8 mouse cellular contexts compared by ENCODE assay signal in the genomic region with DNA sequence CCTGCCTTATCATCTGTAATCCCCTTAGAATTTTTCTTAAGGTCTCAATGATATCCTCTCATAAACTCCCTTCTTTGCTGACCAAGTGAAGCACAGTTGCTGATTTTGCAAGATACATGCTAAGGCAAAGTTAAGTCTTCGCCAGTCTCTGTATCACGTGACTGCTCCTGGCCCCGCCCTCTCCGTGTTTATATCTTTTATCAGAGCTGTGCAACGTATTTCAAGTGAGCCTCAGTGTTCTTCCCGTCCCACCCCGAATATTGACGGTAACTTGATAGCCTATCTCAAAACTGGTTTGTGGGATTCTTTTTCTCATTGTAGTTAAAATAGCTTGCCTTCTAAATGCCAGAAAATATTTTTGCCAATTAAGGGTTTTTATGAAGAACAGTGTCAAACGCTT. TPM values are rescaled to one million over a fixed set of nuclear protein-coding genes. Genes with fewer than 3 reads are reported as not detected.
A peak's percentile ranks its signal among the peaks of the same experiment; 100 is the strongest.
DNase-seq lines count a peak whose midpoint lies in the region; ATAC-seq and TF ChIP-seq lines count a peak whose summit lies in the region.

No protein-coding gene starts in this region.

- H3K4me1 ChIP-seq in MEL (ENCODE audit: control insufficient read depth in 1 of 2, insufficient read depth in 2 of 2, low read length in 2 of 2): peaks cover 2 to 14% of the 10 kb centered on the region in 2 experiments; a peak in 3 of 4 replicates
- peaks cover 4% of the 10 kb centered on the region; the same call in 1 of the 2 replicates for H3K4me1 ChIP-seq in forebrain, embryonic 16.5 days (replicated peaks; ENCODE audit: control insufficient read depth, insufficient read depth, low read length)
- peaks cover 17% of the 10 kb centered on the region for H3K4me1 ChIP-seq in hindbrain, embryonic 15.5 days (replicated peaks)
- H3K4me1 ChIP-seq in liver, embryonic 11.5 days (replicated peaks; ENCODE audit: control insufficient read depth, insufficient read depth, low read length): no peaks in the 10 kb centered on the region

- ATAC-seq in forebrain, embryonic 16.5 days: peak; percentile 57; the same call in 1 of the 2 replicates
- no peak for ATAC-seq in hindbrain, embryonic 15.5 days (ENCODE audit: low FRiP score, low read depth)
- peak; percentile 71; the same call in 1 of the 2 replicates for ATAC-seq in liver, embryonic 11.5 days (replicated peaks; ENCODE audit: low FRiP score)

- TF ChIP-seq CTCF in MEL (IDR thresholded peaks at IDR 0.05 in 2 of 3, conservative IDR thresholded peaks at IDR 0.05 in 1 of 3; ENCODE audit: control insufficient read depth in 1 of 3, insufficient read depth in 1 of 3, low read depth in 2 of 3, low read length in 3 of 3, poor library complexity in 1 of 3, severe bottlenecking in 1 of 3): no peak

- peak; percentile 47 to 64; a peak in 3 of 4 replicates for TF ChIP-seq EP300 in MEL (IDR thresholded peaks at IDR 0.05; ENCODE audit: low read depth in 1 of 2, low read length in 2 of 2)

- no peak for TF ChIP-seq POLR2A in MEL (IDR thresholded peaks at IDR 0.05; ENCODE audit: control insufficient read depth in 1 of 2, insufficient read depth in 1 of 2, low read depth in 1 of 2, low read length in 2 of 2, poor library complexity in 1 of 2)

- peak overlapping the region; percentile 26 to 33 for H3K4me3 ChIP-seq in MEL (ENCODE audit: control insufficient read depth in 1 of 2, insufficient read depth in 1 of 2, low read depth in 2 of 2, low read length in 2 of 2)
- H3K4me3 ChIP-seq in forebrain, embryonic 16.5 days (replicated peaks; ENCODE audit: low read length): peak overlapping the region; percentile 4; the same call in 1 of the 2 replicates
- H3K4me3 ChIP-seq in hindbrain, embryonic 15.5 days: peak overlapping the region; percentile 17; the same call in 1 of the 2 replicates
- no peak overlapping the region for H3K4me3 ChIP-seq in liver, embryonic 11.5 days (ENCODE audit: low read depth, low read length)

- H3K36me3 ChIP-seq in MEL (ENCODE audit: control insufficient read depth in 1 of 2, insufficient read depth in 2 of 2, low read length in 2 of 2): peaks cover 0 to 4% of the 10 kb centered on the region in 2 experiments; a peak in 1 of 4 replicates
- no peaks in the 10 kb centered on the region for H3K36me3 ChIP-seq in forebrain, embryonic 16.5 days (ENCODE audit: control insufficient read depth, insufficient read depth)
- no peaks in the 10 kb centered on the region for H3K36me3 ChIP-seq in hindbrain, embryonic 15.5 days
- H3K36me3 ChIP-seq in liver, embryonic 11.5 days (ENCODE audit: control insufficient read depth, insufficient read depth, low read length): no peaks in the 10 kb centered on the region

- DNase-seq in 3T3-L1 (ENCODE audit: low read depth, low spot score) (peak; percentile 55), MEL (ENCODE audit: low read depth, low spot score) (peak; percentile 86)
- no peak for DNase-seq in liver, embryonic 11.5 days (ENCODE audit: low spot score)
- DNase-seq in ovary, postnatal 14 days (ENCODE audit: low spot score): peak; percentile 33
- DNase-seq in cerebellum, adult 11 months: no peak
- DNase-seq in layer of hippocampus, postnatal 36 days: no peak

- no peak for TF ChIP-seq RAD21 in MEL (IDR thresholded peaks at IDR 0.05; ENCODE audit: low read depth, low read length)

- peak overlapping the region; percentile 43 for H3K4me2 ChIP-seq in forebrain, embryonic 16.5 days (ENCODE audit: low read length)
- H3K4me2 ChIP-seq in hindbrain, embryonic 15.5 days: peak overlapping the region; percentile 47
- H3K4me2 ChIP-seq in liver, embryonic 11.5 days: peak overlapping the region; percentile 49

- H3K27ac ChIP-seq in MEL (ENCODE audit: control insufficient read depth, low read depth, low read length): peak overlapping the region; percentile 30
- no peak overlapping the region for H3K27ac ChIP-seq in forebrain, embryonic 16.5 days (ENCODE audit: low read length)
- H3K27ac ChIP-seq in hindbrain, embryonic 15.5 days (replicated peaks): no peak overlapping the region
- no peak overlapping the region; the same call in 1 of the 2 replicates for H3K27ac ChIP-seq in liver, embryonic 11.5 days (ENCODE audit: low read depth, low read length)

- H3K79me2 ChIP-seq in MEL (ENCODE audit: control insufficient read depth, insufficient read depth, low read length, poor library complexity): no peaks in the 10 kb centered on the region

- 56% methylated on average over 9 of the region's 9 CpGs for WGBS in forebrain, embryonic 16.5 days
- 72% methylated on average over 9 of the region's 9 CpGs for WGBS in hindbrain, embryonic 15.5 days
- WGBS in liver, embryonic 11.5 days: 34% methylated on average over 9 of the region's 9 CpGs

- no peaks in the 10 kb centered on the region; a peak in 2 of 4 replicates for H3K27me3 ChIP-seq in MEL (ENCODE audit: control insufficient read depth in 1 of 2, insufficient read depth in 2 of 2, low read length in 2 of 2)
- H3K27me3 ChIP-seq in forebrain, embryonic 16.5 days (replicated peaks; ENCODE audit: control insufficient read depth, insufficient read depth, low read length): no peaks in the 10 kb centered on the region
- no peaks in the 10 kb centered on the region for H3K27me3 ChIP-seq in hindbrain, embryonic 15.5 days
- H3K27me3 ChIP-seq in liver, embryonic 11.5 days (replicated peaks; ENCODE audit: control insufficient read depth, insufficient read depth, low read length): no peaks in the 10 kb centered on the region

- H3K9ac ChIP-seq in MEL (ENCODE audit: control insufficient read depth, low read depth, low read length, poor library complexity, severe bottlenecking): peak overlapping the region; percentile 45
- no peak overlapping the region for H3K9ac ChIP-seq in forebrain, embryonic 16.5 days (replicated peaks; ENCODE audit: low read depth, low read length)
- H3K9ac ChIP-seq in hindbrain, embryonic 15.5 days: no peak overlapping the region; the same call in 1 of the 2 replicates
- no peak overlapping the region for H3K9ac ChIP-seq in liver, embryonic 11.5 days (ENCODE audit: low read depth, low read length)

- no peaks in the 10 kb centered on the region for H3K9me3 ChIP-seq in MEL (replicated peaks; ENCODE audit: insufficient read depth, low read length)
- no peaks in the 10 kb centered on the region for H3K9me3 ChIP-seq in forebrain, embryonic 16.5 days (ENCODE audit: control insufficient read depth, low read length)
- H3K9me3 ChIP-seq in hindbrain, embryonic 15.5 days: no peaks in the 10 kb centered on the region
- H3K9me3 ChIP-seq in liver, embryonic 11.5 days (ENCODE audit: control insufficient read depth, low read length): no peaks in the 10 kb centered on the region

TF ChIP-seq in MEL, 35 proteins besides CTCF, POLR2A, EP300 and RAD21 (continues in another document):
- TF ChIP-seq USF1 (IDR thresholded peaks at IDR 0.05; ENCODE audit: low read depth, low read length): peak; percentile 97
- TF ChIP-seq CHD2 (IDR thresholded peaks at IDR 0.05; ENCODE audit: low read length): no peak
- TF ChIP-seq BHLHE40 (IDR thresholded peaks at IDR 0.05; ENCODE audit: borderline replicate concordance, low read depth, low read length): peak; percentile 81
- no peak for TF ChIP-seq MYB (IDR thresholded peaks at IDR 0.05; ENCODE audit: low read depth, low read length)
- TF ChIP-seq GATA1 (IDR thresholded peaks at IDR 0.05; ENCODE audit: low read depth, low read length): peak; percentile 77
- TF ChIP-seq SIN3A (IDR thresholded peaks at IDR 0.05; ENCODE audit: low read length): peak; percentile 54; the same call in 1 of the 2 replicates
- TF ChIP-seq POLR2AphosphoS5 (IDR thresholded peaks at IDR 0.05; ENCODE audit: borderline replicate concordance, low read depth, low read length): no peak
- TF ChIP-seq ETS1 (IDR thresholded peaks at IDR 0.05; ENCODE audit: low read depth, low read length): peak; percentile 59
- peak; percentile 45; the same call in 1 of the 2 replicates for TF ChIP-seq MXI1 (IDR thresholded peaks at IDR 0.05; ENCODE audit: low read depth, low read length)
- no peak for TF ChIP-seq E2F4 (IDR thresholded peaks at IDR 0.05; ENCODE audit: borderline replicate concordance, low read depth, low read length)
- TF ChIP-seq POLR2AphosphoS2 (IDR thresholded peaks at IDR 0.05; ENCODE audit: low read length): no peak
- no peak for TF ChIP-seq MYC (IDR thresholded peaks at IDR 0.05; ENCODE audit: low read depth, low read length)
- TF ChIP-seq TBP (IDR thresholded peaks at IDR 0.05; ENCODE audit: low read depth, low read length): no peak
- TF ChIP-seq MAZ (IDR thresholded peaks at IDR 0.05; ENCODE audit: low read depth, low read length): no peak
- peak; percentile 50; the same call in 1 of the 2 replicates for TF ChIP-seq TCF12 (IDR thresholded peaks at IDR 0.05; ENCODE audit: low read depth, low read length)

RNA-seq across cellular contexts. Expression of a gene that starts 29.5 kb away (rescaled TPM):
- total RNA-seq in MEL (2012; rRNA removed): 15.0 and 15.8 TPM in 2 replicates
- 10 to 100 TPM in 1 of 2 experiments, not detected in 1; 18.5 TPM for polyA plus RNA-seq in MEL (2012; ENCODE audit: insufficient read depth in 1 of 2, insufficient read length in 2 of 2, low read depth in 1 of 2, low replicate concordance in 2 of 2, missing spikeins in 1 of 2)
- polyA plus RNA-seq in forebrain, embryonic 16.5 days (2015; fragmentation: Nextera tagmentation; extraction: Ambion mirVana): 24.3 and 25.4 TPM in 2 replicates
- polyA plus RNA-seq in hindbrain, embryonic 15.5 days (2015; fragmentation: Nextera tagmentation; extraction: Ambion mirVana): 26.0 and 26.8 TPM in 2 replicates
- 27.1 and 27.5 TPM in 2 replicates for polyA plus RNA-seq in liver, embryonic 11.5 days (2014; fragmentation: Nextera tagmentation; extraction: Ambion mirVana)
- 10 to 100 TPM; 22.4 to 22.7 TPM for total RNA-seq in layer of hippocampus, postnatal 36 days (2021)

RNA-seq across cellular contexts. Expression of a gene that starts 30.3 kb away (rescaled TPM):
- 8.1 and 10.2 TPM in 2 replicates for total RNA-seq in MEL (2012; rRNA removed)
- 1 to 10 TPM in 1 of 2 experiments, not detected in 1; 8.8 TPM for polyA plus RNA-seq in MEL (2012; ENCODE audit: insufficient read depth in 1 of 2, insufficient read length in 2 of 2, low read depth in 1 of 2, low replicate concordance in 2 of 2, missing spikeins in 1 of 2)
- 17.7 and 18.8 TPM in 2 replicates for polyA plus RNA-seq in forebrain, embryonic 16.5 days (2015; fragmentation: Nextera tagmentation; extraction: Ambion mirVana)
- polyA plus RNA-seq in hindbrain, embryonic 15.5 days (2015; fragmentation: Nextera tagmentation; extraction: Ambion mirVana): 15.7 and 16.0 TPM in 2 replicates
- 17.5 and 17.8 TPM in 2 replicates for polyA plus RNA-seq in liver, embryonic 11.5 days (2014; fragmentation: Nextera tagmentation; extraction: Ambion mirVana)
- total RNA-seq in layer of hippocampus, postnatal 36 days (2021): 10 to 100 TPM; 11.1 to 11.4 TPM

RNA-seq across cellular contexts. Expression of a gene that starts 59.0 kb away (rescaled TPM):
- total RNA-seq in MEL (2012; rRNA removed): 10.8 and 11.7 TPM in 2 replicates
- 1 to 10 TPM in 1 of 2 experiments, not detected in 1; 9.9 TPM for polyA plus RNA-seq in MEL (2012; ENCODE audit: insufficient read depth in 1 of 2, insufficient read length in 2 of 2, low read depth in 1 of 2, low replicate concordance in 2 of 2, missing spikeins in 1 of 2)
- polyA plus RNA-seq in forebrain, embryonic 16.5 days (2015; fragmentation: Nextera tagmentation; extraction: Ambion mirVana): 32.6 and 40.8 TPM in 2 replicates
- 18.9 and 21.1 TPM in 2 replicates for polyA plus RNA-seq in hindbrain, embryonic 15.5 days (2015; fragmentation: Nextera tagmentation; extraction: Ambion mirVana)
- 15.5 and 18.0 TPM in 2 replicates for polyA plus RNA-seq in liver, embryonic 11.5 days (2014; fragmentation: Nextera tagmentation; extraction: Ambion mirVana)
- total RNA-seq in layer of hippocampus, postnatal 36 days (2021): 10 to 100 TPM; 25.0 to 26.7 TPM

Comparison
In these comparisons a context has a peak if more than half of its experiments do, and no peak if none do; other contexts are left out.
1. DNase-seq: peak in 3T3-L1 (single experiment), MEL (single experiment) and ovary, postnatal 14 days (single experiment); none in liver, embryonic 11.5 days (single experiment), cerebellum, adult 11 months (single experiment) and layer of hippocampus, postnatal 36 days (0 of 2).
2. Peak in every context shown above with its lines, with median percentiles within 50 percentile points of each other: H3K4me2 ChIP-seq.